Mouse (Mus musculus) layer of hippocampus, adult 9-11 months (tissue): ENCODE measurements at regions not wholly inside any gene's neighbourhood (a gene's known extent, or its start where the extent isn't known, plus 50 kb on each side); places are given as distances from the start of the nearest gene placed in this dataset.

Experiments used
- DNase-seq: peaks from one replicate; pipeline ENCODE4 v3.0.0; 2022

- no peak for DNase-seq
Measured at GRCm38 (mm10) chr6:103421013-103421933, 89.1 kb upstream of the Chl1 start.

DNA sequence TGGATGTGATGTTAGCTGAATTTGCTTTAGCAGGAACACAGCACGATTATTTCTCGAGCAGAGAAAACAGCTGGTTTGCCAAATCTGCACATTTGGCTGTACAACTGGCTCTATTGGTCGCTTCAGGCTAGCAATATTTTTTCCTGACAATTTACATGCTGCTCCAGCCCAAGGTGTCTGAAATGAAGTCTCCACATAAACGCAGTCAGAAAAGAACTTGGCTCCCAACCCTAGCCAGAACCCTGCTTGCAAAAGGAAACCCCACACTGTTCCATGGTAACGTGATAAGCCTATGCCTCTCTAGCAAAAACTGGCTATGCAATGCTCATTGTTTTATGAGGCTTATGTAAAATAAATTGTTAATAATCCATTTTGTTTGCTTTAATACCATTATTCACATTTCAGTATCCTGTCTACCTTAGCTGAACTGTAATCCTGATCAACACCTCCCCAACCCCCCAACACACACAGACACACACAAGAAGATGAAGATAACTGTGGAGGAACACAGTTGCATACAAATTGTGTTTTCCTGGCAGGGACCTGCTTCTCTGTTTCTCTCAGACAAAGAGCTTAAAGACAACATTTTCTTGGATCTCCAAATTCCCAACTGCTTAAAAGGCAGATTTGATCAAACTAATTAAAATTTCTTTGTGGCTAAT lies 79.3 kb upstream of the Chl1 start:
- DNase-seq: peak; percentile 28

DNA sequence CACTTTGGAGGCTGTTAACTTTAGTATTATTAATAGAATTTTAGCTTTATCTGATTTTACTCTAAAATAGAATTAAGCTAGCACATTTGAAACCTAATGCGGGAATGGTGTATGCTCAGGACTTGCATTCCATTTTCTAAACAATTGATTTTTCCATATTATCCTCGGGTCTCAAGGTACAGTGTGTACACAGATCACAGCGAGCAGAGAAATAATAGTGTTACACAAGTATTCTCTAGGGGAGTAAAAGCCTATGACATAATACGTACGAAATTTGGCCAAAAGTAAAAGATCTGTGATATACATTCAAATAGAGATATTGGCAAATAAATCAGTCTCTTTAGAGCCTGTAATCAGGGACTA lies 78.8 kb upstream of the Chl1 start:
- DNase-seq: no peak
